Mouse (Mus musculus): ENCODE measurements around the gene Cldn11. TPM values are rescaled to one million over a fixed set of nuclear protein-coding genes. Genes with fewer than 3 reads are reported as not detected.

The Cldn11 gene
- polyA plus RNA-seq, 1 experiment = not detected

GRCm38 (mm10) chr3:31199162-31199877, 49.6 kb downstream of the Cldn11 start:
- TF ChIP-seq MAX (IDR thresholded peaks at IDR 0.05; ENCODE audit: low read depth) = no peak
- TF ChIP-seq POLR2A (IDR thresholded peaks at IDR 0.05; ENCODE audit: insufficient read length, low read depth) = no peak
- no peak for TF ChIP-seq REST (IDR thresholded peaks at IDR 0.05; ENCODE audit: insufficient read depth, insufficient read length)
- no peak for TF ChIP-seq MYOD1 (IDR thresholded peaks at IDR 0.05; ENCODE audit: control insufficient read depth in 1 of 3, insufficient read length in 2 of 3, low read depth in 2 of 3)
- TF ChIP-seq CEBPB (IDR thresholded peaks at IDR 0.05; ENCODE audit: insufficient read depth, poor library complexity, severe bottlenecking) = no peak
- TF ChIP-seq SRF (IDR thresholded peaks at IDR 0.05; ENCODE audit: control insufficient read depth, insufficient read length, low read depth) = no peak
- no peak for TF ChIP-seq TCF3 (IDR thresholded peaks at IDR 0.05; ENCODE audit: insufficient read length, low read depth)
- TF ChIP-seq USF1 (IDR thresholded peaks at IDR 0.05; ENCODE audit: low read depth) = no peak
- TF ChIP-seq POLR2AphosphoS2 (IDR thresholded peaks at IDR 0.05; ENCODE audit: insufficient read length, low read depth) = no peak
- TF ChIP-seq TCF12 (IDR thresholded peaks at IDR 0.05; ENCODE audit: insufficient read depth, poor library complexity, severe bottlenecking) = no peak
- no peak for TF ChIP-seq E2F4 (IDR thresholded peaks at IDR 0.05; ENCODE audit: insufficient read depth)
- no peak for TF ChIP-seq MYOG (IDR thresholded peaks at IDR 0.05; ENCODE audit: control insufficient read depth in 1 of 3, insufficient read depth in 1 of 3, insufficient read length in 2 of 3, low read depth in 2 of 3)
- Histone ChIP-seq H3K27me3 (ENCODE audit: control insufficient read depth, insufficient read depth, insufficient read length) (peaks cover 10% of the 10 kb centered on the region), H3K4me3 (no peak overlapping the region), H3K79me2 (ENCODE audit: control insufficient read depth, insufficient read depth) (no peaks in the 10 kb centered on the region), H3ac (ENCODE audit: control insufficient read depth, insufficient read length) (no peak overlapping the region), H3K4me2 (ENCODE audit: low read depth) (no peak overlapping the region), H3K36me3 (ENCODE audit: control insufficient read depth, insufficient read depth) (no peaks in the 10 kb centered on the region)

- H3ac ChIP-seq (ENCODE audit: control insufficient read depth, insufficient read length) = no peak overlapping the region
- H3K36me3 ChIP-seq (ENCODE audit: control insufficient read depth, insufficient read depth) = no peaks in the 10 kb centered on the region
- TF ChIP-seq TCF3 (IDR thresholded peaks at IDR 0.05; ENCODE audit: insufficient read length, low read depth) = no peak
- TF ChIP-seq E2F4 (IDR thresholded peaks at IDR 0.05; ENCODE audit: insufficient read depth) = no peak
- TF ChIP-seq REST (IDR thresholded peaks at IDR 0.05; ENCODE audit: insufficient read depth, insufficient read length) = no peak
- no peak overlapping the region for H3K4me2 ChIP-seq (ENCODE audit: low read depth)
- peaks cover 7% of the 10 kb centered on the region for H3K27me3 ChIP-seq (ENCODE audit: control insufficient read depth, insufficient read depth, insufficient read length)
- no peak overlapping the region for H3K4me3 ChIP-seq
- no peaks in the 10 kb centered on the region for H3K79me2 ChIP-seq (ENCODE audit: control insufficient read depth, insufficient read depth)
These were observed 54.2 kb downstream of the Cldn11 start for GRCm38 (mm10) chr3:31203947-31204346.

- Histone ChIP-seq H3K79me2 (ENCODE audit: control insufficient read depth, insufficient read depth) (no peaks in the 10 kb centered on the region), H3K36me3 (ENCODE audit: control insufficient read depth, insufficient read depth) (no peaks in the 10 kb centered on the region), H3K27me3 (ENCODE audit: control insufficient read depth, insufficient read depth, insufficient read length) (peaks cover 7% of the 10 kb centered on the region), H3K4me3 (no peak overlapping the region), H3K4me2 (ENCODE audit: low read depth) (no peak overlapping the region), H3ac (ENCODE audit: control insufficient read depth, insufficient read length) (no peak overlapping the region)
- no peak for TF ChIP-seq MYOG (IDR thresholded peaks at IDR 0.05; ENCODE audit: control insufficient read depth in 1 of 3, insufficient read depth in 1 of 3, insufficient read length in 2 of 3, low read depth in 2 of 3)
- TF ChIP-seq TCF12 (IDR thresholded peaks at IDR 0.05; ENCODE audit: insufficient read depth, poor library complexity, severe bottlenecking) = no peak
- no peak for TF ChIP-seq REST (IDR thresholded peaks at IDR 0.05; ENCODE audit: insufficient read depth, insufficient read length)
- TF ChIP-seq TCF3 (IDR thresholded peaks at IDR 0.05; ENCODE audit: insufficient read length, low read depth) = no peak
- no peak for TF ChIP-seq CEBPB (IDR thresholded peaks at IDR 0.05; ENCODE audit: insufficient read depth, poor library complexity, severe bottlenecking)
- no peak for TF ChIP-seq MYOD1 (IDR thresholded peaks at IDR 0.05; ENCODE audit: control insufficient read depth in 1 of 3, insufficient read length in 2 of 3, low read depth in 2 of 3)
These were observed 55.4 kb downstream of the Cldn11 start for GRCm38 (mm10) chr3:31205167-31205566.

GRCm38 (mm10) chr3:31208046-31208445, 58.3 kb downstream of the Cldn11 start:
- no peaks in the 10 kb centered on the region for H3K27me3 ChIP-seq (ENCODE audit: control insufficient read depth, insufficient read depth, insufficient read length)
- H3K4me2 ChIP-seq (ENCODE audit: low read depth) = no peak overlapping the region
- no peaks in the 10 kb centered on the region for H3K36me3 ChIP-seq (ENCODE audit: control insufficient read depth, insufficient read depth)
- no peak overlapping the region for H3K4me3 ChIP-seq
- no peak overlapping the region for H3ac ChIP-seq (ENCODE audit: control insufficient read depth, insufficient read length)
- TF ChIP-seq E2F4 (IDR thresholded peaks at IDR 0.05; ENCODE audit: insufficient read depth) (no peak), MAX (IDR thresholded peaks at IDR 0.05; ENCODE audit: low read depth) (no peak), TCF3 (IDR thresholded peaks at IDR 0.05; ENCODE audit: insufficient read length, low read depth) (no peak), MYOG (IDR thresholded peaks at IDR 0.05; ENCODE audit: control insufficient read depth in 1 of 3, insufficient read depth in 1 of 3, insufficient read length in 2 of 3, low read depth in 2 of 3) (no peak), USF1 (IDR thresholded peaks at IDR 0.05; ENCODE audit: low read depth) (no peak), SRF (IDR thresholded peaks at IDR 0.05; ENCODE audit: control insufficient read depth, insufficient read length, low read depth) (no peak), REST (IDR thresholded peaks at IDR 0.05; ENCODE audit: insufficient read depth, insufficient read length) (no peak), TCF12 (IDR thresholded peaks at IDR 0.05; ENCODE audit: insufficient read depth, poor library complexity, severe bottlenecking) (no peak), CEBPB (IDR thresholded peaks at IDR 0.05; ENCODE audit: insufficient read depth, poor library complexity, severe bottlenecking) (no peak), POLR2AphosphoS2 (IDR thresholded peaks at IDR 0.05; ENCODE audit: insufficient read length, low read depth) (no peak), MYOD1 (IDR thresholded peaks at IDR 0.05; ENCODE audit: control insufficient read depth in 1 of 3, insufficient read length in 2 of 3, low read depth in 2 of 3) (no peak), POLR2A (IDR thresholded peaks at IDR 0.05; ENCODE audit: insufficient read length, low read depth) (no peak)
- no peaks in the 10 kb centered on the region for H3K79me2 ChIP-seq (ENCODE audit: control insufficient read depth, insufficient read depth)

- TF ChIP-seq POLR2A (IDR thresholded peaks at IDR 0.05; ENCODE audit: insufficient read length, low read depth) (no peak), MYOD1 (IDR thresholded peaks at IDR 0.05; ENCODE audit: control insufficient read depth in 1 of 3, insufficient read length in 2 of 3, low read depth in 2 of 3) (no peak), E2F4 (IDR thresholded peaks at IDR 0.05; ENCODE audit: insufficient read depth) (no peak), TCF12 (IDR thresholded peaks at IDR 0.05; ENCODE audit: insufficient read depth, poor library complexity, severe bottlenecking) (no peak), TCF3 (IDR thresholded peaks at IDR 0.05; ENCODE audit: insufficient read length, low read depth) (no peak), MAX (IDR thresholded peaks at IDR 0.05; ENCODE audit: low read depth) (no peak), SRF (IDR thresholded peaks at IDR 0.05; ENCODE audit: control insufficient read depth, insufficient read length, low read depth) (no peak), REST (IDR thresholded peaks at IDR 0.05; ENCODE audit: insufficient read depth, insufficient read length) (no peak), POLR2AphosphoS2 (IDR thresholded peaks at IDR 0.05; ENCODE audit: insufficient read length, low read depth) (no peak), CEBPB (IDR thresholded peaks at IDR 0.05; ENCODE audit: insufficient read depth, poor library complexity, severe bottlenecking) (no peak), USF1 (IDR thresholded peaks at IDR 0.05; ENCODE audit: low read depth) (no peak)
- Histone ChIP-seq H3ac (ENCODE audit: control insufficient read depth, insufficient read length) (no peak overlapping the region), H3K79me2 (ENCODE audit: control insufficient read depth, insufficient read depth) (no peaks in the 10 kb centered on the region), H3K27me3 (ENCODE audit: control insufficient read depth, insufficient read depth, insufficient read length) (no peaks in the 10 kb centered on the region), H3K4me2 (ENCODE audit: low read depth) (no peak overlapping the region), H3K4me3 (no peak overlapping the region), H3K36me3 (ENCODE audit: control insufficient read depth, insufficient read depth) (no peaks in the 10 kb centered on the region)
These were observed 58.8 kb downstream of the Cldn11 start for GRCm38 (mm10) chr3:31208458-31208994.
